Mouse (Mus musculus): ENCODE data around the gene Hamp2. TPM values are rescaled to one million over a fixed set of nuclear protein-coding genes. Genes with fewer than 3 reads are reported as not detected.
"Not testable (repeated sequence)": the region's sequence is repeated elsewhere in the genome, so short reads cannot be mapped to it uniquely, and the experiment has no call there.

Gene Hamp2
- total RNA-seq (2021), result not detected
- long read RNA-seq, experiment 1, result 0 reads
- long read RNA-seq, experiment 2, result 0 reads

- H3K4me3 ChIP-seq; intact Hi-C loops (cut with DNase I); DNase-seq; H3K27ac ChIP-seq: not testable (repeated sequence)
Observed at GRCm38 (mm10) chr7:30924581-30924980, at the start of gene Hamp2. Gene Hamp2 (minus strand): TSS chr7:30924681.

GRCm38 (mm10) chr7:30973501-30974289 is 49.2 kb upstream of the Hamp2 start, which contains the start of gene Fam187b:
Gene Fam187b (plus strand): TSS chr7:30973790.
- peak; percentile 90 for DNase-seq
- Histone ChIP-seq H3K4me3 (peak within 1 kb of the TSS; percentile 69), H3K27ac (peak within 1 kb of the TSS; percentile 75)
- intact Hi-C loops (cut with DNase I), result loop anchor here (1.0 to 10.0 kb wide), 4 partner anchors 16 to 379 kb away; partner anchors contain the start of genes Fxyd5 and Zbtb32
- peak; percentile 85 for TF ChIP-seq CTCF (IDR thresholded peaks at IDR 0.05)

- H3K4me3 ChIP-seq, result peak within 1 kb of the TSS; percentile 69
- intact Hi-C loops (cut with DNase I), result loop anchor here (5.0 to 10.0 kb wide), 2 partner anchors 69 to 378 kb away; partner anchors contain the start of genes Fxyd5 and Zbtb32
- no peak for DNase-seq
- H3K27ac ChIP-seq, result peak within 1 kb of the TSS; percentile 75
- no peak for TF ChIP-seq CTCF (IDR thresholded peaks at IDR 0.05)
Observed at GRCm38 (mm10) chr7:30973251-30973500, 48.7 kb upstream of the Hamp2 start, which contains the start of gene Lsr. Gene Lsr (minus strand): TSS chr7:30973464.

GRCm38 (mm10) chr7:30972426-30973250 is 48.2 kb upstream of the Hamp2 start:
- Histone ChIP-seq H3K4me3 (peak overlapping the region; percentile 69), H3K27ac (peak overlapping the region; percentile 20; the same call in 1 of the 2 replicates)
- intact Hi-C loops (cut with DNase I), result loop anchor here (5.0 to 10.0 kb wide), 2 partner anchors 70 to 378 kb away; partner anchors contain the start of genes Fxyd5 and Zbtb32
- no peak for TF ChIP-seq CTCF (IDR thresholded peaks at IDR 0.05)
- DNase-seq, result no peak

DNA sequence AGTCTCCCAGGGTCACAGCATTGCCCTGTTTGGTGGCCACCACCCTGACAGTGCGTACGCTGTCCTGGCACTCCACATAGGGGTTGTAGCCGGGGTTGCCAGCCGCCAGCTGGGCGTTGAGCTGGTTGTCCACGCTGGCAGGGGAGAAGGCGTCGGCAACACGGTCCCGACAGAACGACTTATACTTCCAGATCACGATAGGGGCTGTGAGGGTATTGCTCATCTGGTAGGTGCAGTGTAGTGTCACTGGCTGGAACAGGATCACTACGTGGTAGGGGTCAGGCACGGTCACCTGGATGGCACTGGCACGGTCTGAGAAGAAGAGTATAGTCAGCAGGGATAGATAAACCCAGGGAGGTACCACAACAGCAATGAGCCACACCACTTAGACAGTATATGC is 47.4 kb upstream of the Hamp2 start:
- Histone ChIP-seq H3K27ac (no peak overlapping the region), H3K4me3 (no peak overlapping the region)
- intact Hi-C loops (cut with DNase I), result loop anchor here (5.0 to 10.0 kb wide), 2 partner anchors 70 to 377 kb away; partner anchors contain the start of genes Fxyd5 and Zbtb32
- TF ChIP-seq CTCF (IDR thresholded peaks at IDR 0.05), result no peak
- no peak for DNase-seq

DNA sequence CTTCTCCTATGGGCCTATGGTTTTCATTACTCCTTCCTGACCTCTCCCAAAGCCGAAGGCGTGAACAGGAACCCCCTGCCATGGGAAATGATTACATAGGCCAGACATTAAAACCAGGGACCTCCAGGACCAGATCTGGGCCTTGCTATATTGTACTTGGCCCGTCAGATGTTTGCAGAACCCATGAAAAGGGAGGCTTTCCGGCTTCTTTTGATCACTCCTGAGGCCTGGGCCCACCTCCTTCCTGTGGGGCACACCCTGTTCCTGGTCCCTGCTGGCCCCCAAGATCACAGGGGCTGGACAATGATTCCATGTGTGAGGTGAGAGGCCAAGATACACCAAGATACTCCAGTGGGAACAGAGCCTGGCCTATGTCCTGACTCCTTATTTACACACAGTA is 44.7 kb upstream of the Hamp2 start:
- DNase-seq, result no peak
- intact Hi-C loops (cut with DNase I), result no loop called here
- no peak for TF ChIP-seq CTCF (IDR thresholded peaks at IDR 0.05)
- no peak overlapping the region for H3K4me3 ChIP-seq
- H3K27ac ChIP-seq, result no peak overlapping the region

DNA sequence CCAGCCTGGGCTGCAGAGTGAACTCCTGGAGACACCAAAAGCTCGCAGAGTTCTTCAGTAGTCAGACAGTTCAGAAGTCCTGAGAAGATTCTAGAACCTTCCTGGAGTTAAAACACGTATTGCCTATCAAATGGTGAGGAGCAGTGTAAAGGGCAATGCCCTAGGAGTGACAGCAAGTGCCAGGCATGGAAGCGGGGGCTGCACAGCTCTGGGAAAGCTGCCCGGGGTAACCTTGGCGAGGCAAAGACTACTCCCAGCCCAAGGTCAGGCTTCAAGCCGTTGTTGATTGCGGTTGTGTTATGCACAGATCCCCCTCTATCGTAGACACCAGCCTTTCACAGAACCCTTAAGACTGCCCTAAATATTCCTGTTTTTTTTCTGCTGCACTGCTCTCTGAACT is 44.1 kb upstream of the Hamp2 start:
- intact Hi-C loops (cut with DNase I), result no loop called here
- no peak for DNase-seq
- no peak overlapping the region for H3K4me3 ChIP-seq
- no peak overlapping the region for H3K27ac ChIP-seq
- TF ChIP-seq CTCF (IDR thresholded peaks at IDR 0.05), result no peak

- DNase-seq, result no peak
- no peak for TF ChIP-seq CTCF (IDR thresholded peaks at IDR 0.05)
- intact Hi-C loops (cut with DNase I), result no loop called here
- Histone ChIP-seq H3K4me3 (no peak overlapping the region), H3K27ac (no peak overlapping the region)
Observed at GRCm38 (mm10) chr7:30966657-30967056, 42.2 kb upstream of the Hamp2 start.

DNA sequence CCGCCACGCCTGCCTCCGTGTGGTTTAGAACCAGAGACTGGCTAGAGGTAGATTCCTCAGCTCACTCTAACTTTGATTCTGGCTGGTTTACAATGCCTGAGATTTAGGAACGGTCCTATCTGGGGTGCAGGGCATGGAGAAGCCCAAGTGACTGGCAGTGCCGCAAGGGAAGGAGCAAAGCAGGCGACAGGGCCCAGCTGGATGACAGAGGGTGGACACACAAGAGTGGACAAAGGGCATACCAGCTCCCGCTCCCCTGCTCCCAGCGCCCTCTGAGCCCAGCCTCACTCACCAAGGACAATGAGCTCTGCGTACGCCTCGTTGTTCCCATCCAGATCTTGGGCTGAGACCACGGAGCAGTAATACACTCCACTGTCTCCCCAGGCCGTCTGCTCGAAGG is 41.2 kb upstream of the Hamp2 start:
- no peak for TF ChIP-seq CTCF (IDR thresholded peaks at IDR 0.05)
- H3K27ac ChIP-seq, result no peak overlapping the region
- DNase-seq, result no peak
- intact Hi-C loops (cut with DNase I), result no loop called here
- H3K4me3 ChIP-seq, result no peak overlapping the region

GRCm38 (mm10) chr7:30964366-30964765 is 39.9 kb upstream of the Hamp2 start:
- DNase-seq, result no peak
- no peak overlapping the region for H3K4me3 ChIP-seq
- no peak for TF ChIP-seq CTCF (IDR thresholded peaks at IDR 0.05)
- intact Hi-C loops (cut with DNase I), result no loop called here
- H3K27ac ChIP-seq, result no peak overlapping the region

DNA sequence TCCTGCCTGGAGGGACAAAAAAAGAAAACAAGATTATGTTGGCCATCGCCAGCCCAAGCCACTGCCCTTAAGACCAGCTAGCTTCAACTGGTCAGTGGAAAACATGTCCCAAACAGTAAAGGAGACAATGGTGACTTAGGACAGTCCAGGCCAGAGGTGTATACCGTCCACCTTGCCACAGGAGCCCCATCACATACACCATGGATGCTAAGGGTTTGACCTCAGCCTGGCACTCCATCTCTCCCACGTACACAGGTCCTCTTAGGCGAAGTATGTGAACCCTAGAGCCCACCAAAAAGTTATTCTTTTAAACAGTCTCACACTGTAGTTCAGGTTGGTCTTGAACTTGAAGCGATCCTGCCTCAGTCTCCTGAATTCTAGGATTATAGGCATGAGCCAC is 38.4 kb upstream of the Hamp2 start:
- DNase-seq, result no peak
- H3K27ac ChIP-seq, result no peak overlapping the region
- TF ChIP-seq CTCF (IDR thresholded peaks at IDR 0.05), result no peak
- no peak overlapping the region for H3K4me3 ChIP-seq
- intact Hi-C loops (cut with DNase I), result no loop called here

DNA sequence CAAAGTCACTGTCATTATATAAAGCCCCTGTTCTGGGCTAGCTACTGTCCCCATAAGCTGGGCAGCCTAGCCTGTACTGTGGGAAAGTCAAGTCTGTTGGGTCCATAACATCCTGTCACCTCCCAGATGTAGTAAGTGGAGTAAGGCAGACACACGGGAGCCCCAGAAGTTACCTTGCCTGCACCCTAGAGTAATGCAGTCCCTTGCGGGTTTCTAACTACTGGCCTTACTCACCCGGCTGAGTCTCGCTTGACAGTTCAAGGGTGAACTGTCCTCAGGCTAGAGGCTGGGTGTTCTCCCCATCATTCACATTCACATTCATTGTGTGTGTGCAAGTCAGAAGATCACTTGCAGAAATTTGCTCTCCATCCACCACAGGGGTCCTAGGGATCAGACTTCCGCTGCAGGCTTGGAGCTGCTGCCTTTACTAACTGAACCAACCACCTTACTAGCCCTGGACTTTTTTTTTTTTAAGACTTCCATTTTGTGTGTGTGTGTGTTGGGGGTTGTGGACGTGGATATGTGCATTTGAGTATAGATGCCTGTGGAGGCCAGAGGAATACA is 35.4 kb upstream of the Hamp2 start:
- no peak for DNase-seq
- intact Hi-C loops (cut with DNase I), result loop anchor here (5.0 to 10.0 kb wide), 2 partner anchors 92 to 335 kb away; partner anchors contain the start of genes Cox6b1 and Fxyd7
- no peak overlapping the region for H3K4me3 ChIP-seq
- H3K27ac ChIP-seq, result no peak overlapping the region
- no peak for TF ChIP-seq CTCF (IDR thresholded peaks at IDR 0.05)

All from gastrocnemius, adult 2 months (tissue).